Mouse (Mus musculus): ENCODE data around the gene Med1.

GRCm38 (mm10) chr11:98113504-98113903 lies 79.6 kb downstream of the Med1 start:
- no peak for TF ChIP-seq CTCF (IDR thresholded peaks at IDR 0.05; ENCODE audit: low read depth, low read length)
- no peak for TF ChIP-seq GATA1 (IDR thresholded peaks at IDR 0.05; ENCODE audit: borderline replicate concordance, low read length)
- no peak for TF ChIP-seq TAL1 (conservative IDR thresholded peaks at IDR 0.05; ENCODE audit: low read depth, low read length)

All from G1E (cell line).